14 mouse cellular contexts compared by ENCODE assay signal in genomic region chr11:86996266-86996665, GRCm38 (mm10). TPM values are rescaled to one million over a fixed set of nuclear protein-coding genes. Genes with fewer than 3 reads are reported as not detected.
DNase-seq lines count a peak whose midpoint lies in the region; ATAC-seq and TF ChIP-seq lines count a peak whose summit lies in the region.
"Had no signal": no experiment of that assay in that cellular context is flagged by ENCODE, and none has a peak within 500 bp of the region (broad histone marks: within the 10 kb centered on the region; RNA-seq: fewer than 3 reads in every experiment).

No protein-coding gene starts in this region.

- H3K79me2 ChIP-seq in CH12.LX (replicated peaks; ENCODE audit: control insufficient read depth, extremely low read depth, insufficient read depth, poor library complexity, severe bottlenecking), result no peaks in the 10 kb centered on the region

- no peak for DNase-seq in heart, embryonic 10.5 days (ENCODE audit: low spot score)
- DNase-seq in heart, postnatal 14 days, result no peak
- DNase-seq in CH12.LX (ENCODE audit: extremely low read depth) (peak; percentile 17), ZHBTc4 (ENCODE audit: low read depth, low spot score) (peak; percentile 46)
- DNase-seq in urinary bladder, postnatal 14 days (ENCODE audit: low spot score), result no peak

- peak overlapping the region; percentile 77; the same call in 1 of the 2 replicates for H3K27ac ChIP-seq in heart, embryonic 10.5 days
- H3K27ac ChIP-seq in hindbrain, embryonic 15.5 days (replicated peaks), result peak overlapping the region; percentile 51
- no peak overlapping the region for H3K27ac ChIP-seq in hindbrain, embryonic 12.5 days
- H3K27ac ChIP-seq in CH12.LX (ENCODE audit: insufficient read depth, low read depth), result no peak overlapping the region
- H3K27ac ChIP-seq in intestine, embryonic 16.5 days (ENCODE audit: low read length), result no peak overlapping the region
- H3K27ac ChIP-seq: kidney, postnatal 0 days; limb, embryonic 13.5 days; liver, embryonic 14.5 days had no signal

- dilution Hi-C loops in CH12.LX (cut with MboI; ENCODE audit: extremely low pct_ligation_motif_present, extremely low pct_unique_long_range_greater_than_20kb, low sequenced_read_pairs), result no loop called here

- no peaks in the 10 kb centered on the region for H3K27me3 ChIP-seq in heart, embryonic 10.5 days (ENCODE audit: insufficient read depth, poor library complexity, severe bottlenecking)
- no peaks in the 10 kb centered on the region for H3K27me3 ChIP-seq in hindbrain, embryonic 15.5 days
- H3K27me3 ChIP-seq in hindbrain, embryonic 12.5 days, result no peaks in the 10 kb centered on the region; the same call in 1 of the 2 replicates
- H3K27me3 ChIP-seq in CH12.LX (replicated peaks), result peaks cover 16% of the 10 kb centered on the region
- no peaks in the 10 kb centered on the region for H3K27me3 ChIP-seq in intestine, embryonic 16.5 days (replicated peaks; ENCODE audit: control insufficient read depth, insufficient read depth, low read length)
- H3K27me3 ChIP-seq: limb, embryonic 13.5 days had no signal

- H3K9ac ChIP-seq in hindbrain, embryonic 15.5 days, result no peak overlapping the region
- H3K9ac ChIP-seq in hindbrain, embryonic 12.5 days, result no peak overlapping the region
- H3K9ac ChIP-seq in CH12.LX (ENCODE audit: insufficient read depth, low read depth), result no peak overlapping the region
- no peak overlapping the region for H3K9ac ChIP-seq in intestine, embryonic 16.5 days (ENCODE audit: low read depth, low read length)
- H3K9ac ChIP-seq: limb, embryonic 13.5 days; liver, embryonic 14.5 days had no signal

- ATAC-seq in hindbrain, embryonic 15.5 days (ENCODE audit: low FRiP score, low read depth), result no peak
- ATAC-seq in hindbrain, embryonic 12.5 days (ENCODE audit: low FRiP score), result no peak
- no peak for ATAC-seq in intestine, embryonic 16.5 days
- ATAC-seq: lung, postnatal 0 days had no signal

- H3K9me3 ChIP-seq in heart, embryonic 10.5 days, result no peaks in the 10 kb centered on the region
- no peaks in the 10 kb centered on the region for H3K9me3 ChIP-seq in hindbrain, embryonic 15.5 days
- H3K9me3 ChIP-seq in hindbrain, embryonic 12.5 days (replicated peaks), result no peaks in the 10 kb centered on the region
- no peaks in the 10 kb centered on the region for H3K9me3 ChIP-seq in CH12.LX (replicated peaks; ENCODE audit: low read length)
- H3K9me3 ChIP-seq in intestine, embryonic 16.5 days (ENCODE audit: control insufficient read depth, low read length), result no peaks in the 10 kb centered on the region
- H3K9me3 ChIP-seq: limb, embryonic 13.5 days had no signal

- intact Hi-C loops in heart, postnatal 14 days (cut with DNase I), result loop anchor here (10.0 kb wide), 1 partner anchor 101 kb away; no protein-coding TSS in a partner anchor

- peaks cover 36% of the 10 kb centered on the region for H3K4me1 ChIP-seq in heart, embryonic 10.5 days
- peaks cover 32% of the 10 kb centered on the region for H3K4me1 ChIP-seq in hindbrain, embryonic 15.5 days (replicated peaks)
- H3K4me1 ChIP-seq in hindbrain, embryonic 12.5 days, result peaks cover 25% of the 10 kb centered on the region
- H3K4me1 ChIP-seq in CH12.LX (ENCODE audit: control insufficient read depth in 1 of 2, insufficient read depth in 2 of 2), result peaks cover 0 to 34% of the 10 kb centered on the region in 2 experiments; a peak in 2 of 4 replicates
- peaks cover 21% of the 10 kb centered on the region for H3K4me1 ChIP-seq in intestine, embryonic 16.5 days (ENCODE audit: control insufficient read depth, insufficient read depth, low read length)

- H3K4me2 ChIP-seq in hindbrain, embryonic 15.5 days, result no peak overlapping the region
- H3K4me2 ChIP-seq in hindbrain, embryonic 12.5 days (replicated peaks), result no peak overlapping the region
- H3K4me2 ChIP-seq in CH12.LX (ENCODE audit: insufficient read depth, low read depth, poor library complexity, severe bottlenecking), result no peak overlapping the region
- H3K4me2 ChIP-seq in intestine, embryonic 16.5 days (ENCODE audit: low read depth, low read length), result no peak overlapping the region
- H3K4me2 ChIP-seq: limb, embryonic 13.5 days had no signal

- TF ChIP-seq CTCF in CH12.LX (conservative IDR thresholded peaks at IDR 0.05 in 1 of 2, IDR thresholded peaks at IDR 0.05 in 1 of 2; ENCODE audit: low read depth in 2 of 2, low read length in 2 of 2), result no peak

- TF ChIP-seq RAD21 in CH12.LX (IDR thresholded peaks at IDR 0.05; ENCODE audit: low read depth, low read length), result no peak

- in situ Hi-C loops in CH12.LX (cut with MboI; ENCODE audit: low pct_ligation_motif_present, low pct_unique_long_range_greater_than_20kb, low sequenced_read_pairs), result no loop called here

- no peak for TF ChIP-seq EP300 in CH12.LX (IDR thresholded peaks at IDR 0.05; ENCODE audit: low read length)

- no peak overlapping the region for H3K4me3 ChIP-seq in heart, embryonic 10.5 days
- H3K4me3 ChIP-seq in hindbrain, embryonic 15.5 days, result no peak overlapping the region
- no peak overlapping the region for H3K4me3 ChIP-seq in hindbrain, embryonic 12.5 days
- no peak overlapping the region for H3K4me3 ChIP-seq in CH12.LX (replicated peaks in 1 of 3; ENCODE audit: low read depth in 2 of 3, low read length in 2 of 3, poor library complexity in 1 of 3)
- no peak overlapping the region for H3K4me3 ChIP-seq in intestine, embryonic 16.5 days (ENCODE audit: low read length)
- H3K4me3 ChIP-seq: erythroblast, embryonic 14.5 days; limb, embryonic 13.5 days; myocyte had no signal

- H3K36me3 ChIP-seq in heart, embryonic 10.5 days, result no peaks in the 10 kb centered on the region
- H3K36me3 ChIP-seq in hindbrain, embryonic 15.5 days, result no peaks in the 10 kb centered on the region
- no peaks in the 10 kb centered on the region for H3K36me3 ChIP-seq in hindbrain, embryonic 12.5 days
- H3K36me3 ChIP-seq in CH12.LX (replicated peaks in 1 of 2; ENCODE audit: control insufficient read depth in 1 of 2, insufficient read depth in 1 of 2, low read length in 1 of 2), result no peaks in the 10 kb centered on the region
- no peaks in the 10 kb centered on the region for H3K36me3 ChIP-seq in intestine, embryonic 16.5 days (ENCODE audit: control insufficient read depth, insufficient read depth, low read length)
- H3K36me3 ChIP-seq: limb, embryonic 13.5 days had no signal

- WGBS in heart, embryonic 10.5 days, result 58% methylated on average over 2 of the region's 2 CpGs
- 57% methylated on average over 2 of the region's 2 CpGs for WGBS in hindbrain, embryonic 15.5 days
- 49% methylated on average over 2 of the region's 2 CpGs for WGBS in hindbrain, embryonic 12.5 days
- WGBS in intestine, embryonic 16.5 days, result 55% methylated on average over 2 of the region's 2 CpGs

- no peak for TF ChIP-seq POLR2A in CH12.LX (IDR thresholded peaks at IDR 0.05; ENCODE audit: low read depth, low read length)

TF ChIP-seq in CH12.LX, 34 proteins besides CTCF, POLR2A, EP300 and RAD21:
- TF ChIP-seq MAFK (IDR thresholded peaks at IDR 0.05; ENCODE audit: insufficient replicate concordance, low read length), result no peak
- no peak for TF ChIP-seq MYC (IDR thresholded peaks at IDR 0.05; ENCODE audit: low read depth, low read length)
- no peak for TF ChIP-seq CHD1 (IDR thresholded peaks at IDR 0.05; ENCODE audit: low read depth, low read length)
- TF ChIP-seq KAT2A (IDR thresholded peaks at IDR 0.05; ENCODE audit: insufficient replicate concordance, low read length), result no peak
- TF ChIP-seq ZMIZ1 (IDR thresholded peaks at IDR 0.05; ENCODE audit: low read depth, low read length), result no peak
- no peak for TF ChIP-seq BHLHE40 (IDR thresholded peaks at IDR 0.05; ENCODE audit: low read depth, low read length)
- TF ChIP-seq MXI1 (IDR thresholded peaks at IDR 0.05; ENCODE audit: low read depth, low read length), result no peak
- TF ChIP-seq MAZ (IDR thresholded peaks at IDR 0.05; ENCODE audit: low read depth, low read length), result no peak
- no peak for TF ChIP-seq ZKSCAN1 (IDR thresholded peaks at IDR 0.05; ENCODE audit: borderline replicate concordance, low read depth, low read length)
- TF ChIP-seq HCFC1 (IDR thresholded peaks at IDR 0.05; ENCODE audit: low read depth, low read length), result no peak
- TF ChIP-seq USF2 (conservative IDR thresholded peaks at IDR 0.05; ENCODE audit: low read depth, low read length), result no peak
- no peak for TF ChIP-seq IRF4 (IDR thresholded peaks at IDR 0.05; ENCODE audit: low read depth, low read length)
- no peak for TF ChIP-seq SMC3 (IDR thresholded peaks at IDR 0.05; ENCODE audit: low read depth, low read length)
- TF ChIP-seq CHD2 (IDR thresholded peaks at IDR 0.05; ENCODE audit: low read length), result no peak
- TF ChIP-seq JUN (IDR thresholded peaks at IDR 0.05; ENCODE audit: insufficient read depth, low read depth, low read length), result no peak
- no peak for TF ChIP-seq ETS1 (conservative IDR thresholded peaks at IDR 0.05; ENCODE audit: low read depth, low read length)
- TF ChIP-seq SIN3A (IDR thresholded peaks at IDR 0.05; ENCODE audit: low read length), result no peak
- TF ChIP-seq MAX (IDR thresholded peaks at IDR 0.05; ENCODE audit: low read length), result no peak
- no peak for TF ChIP-seq TCF12 (IDR thresholded peaks at IDR 0.05; ENCODE audit: low read depth, low read length)

RNA-seq across cellular contexts. Expression of gene Ypel2, which starts 2.8 kb away (rescaled TPM):
- polyA plus RNA-seq in heart, embryonic 10.5 days (2016; fragmentation: Nextera tagmentation; extraction: Ambion mirVana), result 13.0 and 21.5 TPM in 2 replicates
- 10 to 100 TPM; 24.7 to 24.8 TPM for total RNA-seq in heart, postnatal 14 days (2021)
- 4.2 and 5.1 TPM in 2 replicates for polyA plus RNA-seq in hindbrain, embryonic 15.5 days (2015; fragmentation: Nextera tagmentation; extraction: Ambion mirVana)
- polyA plus RNA-seq in hindbrain, embryonic 12.5 days (2016; fragmentation: Nextera tagmentation; extraction: Ambion mirVana), result 9.6 TPM in 2 replicates
- total RNA-seq in CH12.LX (2012; rRNA removed), result 0.17 and 0.38 TPM in 2 replicates
- 0.61 and 0.91 TPM in 2 replicates for total RNA-seq in CH12.LX (2014; rRNA removed)
- 0.35 and 0.59 TPM in 2 replicates for polyA plus RNA-seq in CH12.LX (2012; ENCODE audit: insufficient read length, low read depth)
- polyA plus RNA-seq in intestine, embryonic 16.5 days (2015; fragmentation: Nextera tagmentation; extraction: Ambion mirVana), result 7.5 and 8.6 TPM in 2 replicates

Comparison
In these comparisons a context has a peak if more than half of its experiments do, and no peak if none do; other contexts are left out.
1. H3K27ac ChIP-seq: peak in heart, embryonic 10.5 days (single experiment) and hindbrain, embryonic 15.5 days (single experiment); none in hindbrain, embryonic 12.5 days (single experiment), CH12.LX (single experiment) and intestine, embryonic 16.5 days (single experiment).
2. DNase-seq: peak in CH12.LX (single experiment) and ZHBTc4 (single experiment); none in heart, embryonic 10.5 days (single experiment), heart, postnatal 14 days (0 of 2) and urinary bladder, postnatal 14 days (single experiment).